Mouse (Mus musculus) right cerebral cortex, postnatal 36 days (tissue): ENCODE data around the gene Ncan.
"Not testable (repeated sequence)": the region's sequence is repeated elsewhere in the genome, so short reads cannot be mapped to it uniquely, and the experiment has no call there.

ENCODE experiments used
- DNase-seq, 2 experiments: peaks; one replicate each; pipeline ENCODE4 v3.0.0; 2022; ENCODE audit warnings: low spot score in 2 of 2, mixed read lengths in 1 of 2

Ncan gene

DNA sequence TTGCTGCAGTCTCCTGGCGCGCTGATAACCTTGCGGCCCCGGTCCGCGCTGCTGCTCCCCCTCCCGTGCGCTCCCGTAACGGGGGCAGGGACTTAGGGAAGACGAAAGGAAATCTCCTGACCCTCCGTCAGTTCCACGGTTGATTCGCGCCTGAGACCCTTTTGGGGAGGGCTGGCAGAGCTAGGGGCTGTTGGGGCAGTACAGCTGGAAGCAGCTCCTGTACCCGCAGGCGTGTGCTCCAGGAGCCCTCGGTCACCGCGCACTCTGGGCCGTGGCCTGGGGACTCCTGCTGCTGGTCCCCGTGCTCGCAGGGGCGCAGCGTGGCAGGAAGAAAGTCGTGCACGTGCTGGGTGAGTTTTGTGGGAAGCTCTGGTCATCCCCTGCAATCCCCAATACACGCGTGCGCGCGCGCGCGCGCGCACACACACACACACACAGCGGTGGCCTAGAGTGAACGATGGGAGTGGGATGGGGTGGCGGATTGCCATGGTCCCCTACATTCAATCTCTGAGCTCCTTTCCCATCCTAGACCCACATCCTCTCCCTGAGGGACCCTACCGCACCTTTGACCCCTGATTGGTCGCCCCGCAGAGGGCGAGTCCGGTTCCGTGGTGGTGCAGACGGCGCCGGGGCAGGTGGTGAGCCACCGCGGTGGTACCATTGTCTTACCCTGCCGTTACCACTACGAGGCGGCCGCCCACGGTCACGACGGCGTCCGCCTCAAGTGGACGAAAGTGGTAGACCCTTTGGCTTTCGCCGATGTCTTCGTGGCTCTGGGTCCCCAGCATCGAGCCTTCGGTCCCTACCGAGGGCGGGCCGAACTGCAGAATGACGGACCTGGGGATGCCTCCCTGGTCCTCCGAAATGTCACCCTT, 36.2 kb downstream of the Ncan start:
- DNase-seq, result no peak

DNA sequence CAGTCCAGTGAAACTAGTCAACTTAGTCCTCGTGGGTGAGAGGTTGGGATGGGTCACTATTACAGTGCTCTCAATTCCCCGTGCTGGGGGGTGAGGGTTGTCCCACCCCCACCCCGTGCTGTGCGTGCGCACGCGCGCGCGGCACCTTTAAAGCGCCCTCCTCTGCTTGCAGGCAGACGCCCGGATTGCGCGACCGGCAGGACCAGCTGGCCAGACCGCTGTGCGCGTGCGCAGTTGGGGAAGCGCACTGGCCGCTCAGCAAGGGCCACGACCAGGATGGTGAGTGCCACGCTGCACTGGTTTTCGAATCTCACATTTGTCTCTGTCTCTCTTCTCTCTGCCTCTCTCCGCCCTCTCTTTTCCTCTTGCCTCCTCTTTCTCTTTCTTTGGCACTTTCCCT, 37.4 kb downstream of the Ncan start, which contains the start of gene Hapln4:
TSS of gene Hapln4 (plus strand) at position 173 of the 400 bp plus-strand sequence.
- DNase-seq, result peak in 1 of 2 experiments; percentile 56

DNA sequence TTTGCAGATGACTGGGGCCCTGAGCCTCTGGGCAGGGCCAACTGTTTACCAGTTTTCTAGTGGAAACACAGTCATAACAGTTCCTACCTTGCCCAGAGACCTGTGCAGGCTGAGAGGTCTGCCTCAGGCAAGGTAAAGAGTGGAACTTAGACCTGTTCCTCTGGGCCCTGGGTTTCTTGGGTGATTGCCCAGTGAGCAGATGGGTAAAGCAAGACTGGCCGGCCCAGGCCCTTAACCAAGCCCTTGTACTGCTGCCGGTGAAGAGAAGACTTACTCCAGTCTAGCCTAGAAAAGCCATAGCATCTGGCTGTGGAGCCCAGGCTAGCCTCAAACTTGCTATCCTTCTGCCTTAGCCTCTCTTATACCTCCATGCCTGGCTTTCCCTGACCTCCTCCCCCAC, 38.7 kb downstream of the Ncan start:
- DNase-seq, result no peak

DNA sequence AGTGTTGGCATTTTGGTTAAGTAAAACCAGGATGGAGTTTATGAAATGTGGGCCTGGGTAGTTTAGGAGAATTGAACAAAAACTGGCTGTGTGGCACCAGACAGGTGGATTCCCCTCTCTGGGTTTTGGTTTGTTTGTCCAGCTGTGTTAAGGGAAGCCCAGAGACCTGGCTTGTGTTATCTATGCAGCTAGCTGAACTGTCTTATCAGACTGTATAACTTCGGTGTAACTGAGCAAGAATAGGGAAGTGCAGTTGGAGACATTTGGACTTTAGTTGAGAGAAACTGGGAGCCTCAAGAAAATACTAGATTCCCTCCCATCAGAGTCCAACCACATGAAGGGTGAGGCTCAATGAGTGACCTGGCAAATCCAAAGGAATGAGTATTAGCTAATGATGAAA, 47.0 kb downstream of the Ncan start:
- DNase-seq, result no peak

DNA sequence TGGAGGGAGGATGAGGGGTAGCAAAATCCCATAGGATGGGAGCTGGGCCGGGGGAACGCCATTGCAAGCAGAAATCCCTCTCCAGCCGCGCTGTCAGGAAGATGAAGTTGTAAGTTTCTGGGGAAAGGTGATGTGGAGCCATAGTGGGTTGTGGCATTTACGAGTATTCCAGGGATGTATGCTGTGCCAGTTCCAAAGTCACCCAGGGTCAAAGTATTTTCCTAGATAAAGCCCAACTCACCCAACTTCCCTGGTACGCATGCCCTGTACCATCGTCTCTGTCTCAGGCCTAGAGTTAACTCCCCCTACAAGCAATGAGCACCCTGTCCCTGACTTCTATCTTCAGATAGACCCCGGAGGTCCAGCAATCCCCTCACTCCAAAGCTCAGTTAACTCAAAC, 47.6 kb downstream of the Ncan start:
- DNase-seq, result no peak

DNA sequence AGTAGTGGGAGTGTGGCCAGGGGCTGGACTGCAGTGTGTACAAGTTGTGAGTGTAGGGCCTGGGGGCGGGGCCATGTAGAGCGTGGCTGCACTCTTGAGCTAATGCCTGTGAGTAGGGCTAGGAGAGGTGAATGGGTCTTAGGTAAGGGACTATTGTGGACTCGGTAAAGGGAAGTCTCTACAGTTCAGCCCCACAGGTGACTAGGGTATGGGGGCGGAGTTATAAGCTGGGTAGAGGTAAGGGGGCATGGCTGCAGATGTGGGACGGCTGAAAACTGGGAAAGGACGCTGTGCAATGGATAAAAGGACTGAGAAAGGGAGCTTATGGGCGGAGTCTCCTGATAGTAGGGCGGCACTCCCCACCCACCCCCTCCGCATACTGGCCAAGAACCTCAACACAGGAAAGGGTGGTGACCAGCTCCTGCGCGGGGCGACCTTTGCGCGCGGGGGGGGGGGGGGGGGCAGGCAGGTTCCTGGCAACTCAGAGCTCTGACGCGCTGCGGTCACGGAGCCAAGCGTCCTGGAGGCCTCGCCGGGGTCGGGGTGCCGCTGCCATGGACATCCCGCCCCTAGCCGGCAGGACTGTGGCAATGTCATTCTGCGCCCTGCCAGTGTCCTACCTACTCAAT, 48.1 kb downstream of the Ncan start, which contains the start of gene Tm6sf2:
TSS of gene Tm6sf2 (plus strand) at position 484 of the 629 bp plus-strand sequence.
- no peak for DNase-seq

DNA sequence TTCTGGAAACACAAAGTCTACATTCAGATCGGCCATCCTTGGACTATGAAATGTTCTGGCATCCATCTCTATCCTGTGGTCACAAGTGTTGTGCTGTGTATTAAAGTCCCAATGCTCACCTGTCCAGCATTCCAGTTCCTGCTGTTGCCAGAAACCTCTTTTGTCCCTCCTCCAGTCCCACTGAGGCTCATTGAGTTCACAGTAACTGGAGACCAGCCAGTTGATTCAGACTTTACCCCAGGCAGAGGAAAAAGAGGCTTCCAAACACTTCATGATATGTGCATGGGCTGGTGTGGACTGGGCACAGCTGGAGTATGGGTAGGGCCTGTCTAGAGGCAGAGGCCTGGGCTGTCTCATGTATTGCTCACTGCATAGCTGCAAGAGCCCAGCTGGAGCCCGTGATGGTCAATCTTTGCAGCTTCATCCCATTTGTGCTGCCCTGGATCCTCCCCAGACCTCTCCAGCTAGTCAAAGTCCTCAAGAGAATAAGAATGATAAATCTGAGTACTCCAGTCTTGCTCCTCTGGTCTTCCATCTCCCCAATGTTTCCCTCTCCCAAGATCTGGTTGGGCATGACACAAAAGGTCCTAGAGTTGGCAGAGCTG, 48.7 kb downstream of the Ncan start:
- no peak for DNase-seq

DNA sequence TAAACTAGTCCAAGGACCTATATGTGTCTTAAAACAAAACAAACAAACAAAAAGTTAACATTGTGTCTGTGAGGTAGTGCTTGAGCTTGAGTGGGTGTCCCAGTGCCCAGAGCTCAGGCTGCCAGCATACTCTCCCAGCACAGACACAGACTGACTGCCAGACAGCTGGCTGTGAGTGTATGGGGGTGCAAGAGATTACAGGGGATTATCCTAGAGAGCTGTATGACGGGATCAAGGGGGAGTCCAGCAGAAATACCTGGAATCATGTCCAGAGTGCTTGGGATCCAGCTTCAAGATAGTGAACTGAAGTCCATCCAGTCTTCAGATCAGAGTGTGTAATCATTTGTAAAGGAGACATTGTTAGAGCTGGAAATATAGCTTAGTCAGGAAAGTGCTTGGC, 63.0 kb downstream of the Ncan start:
- no peak for DNase-seq

DNA sequence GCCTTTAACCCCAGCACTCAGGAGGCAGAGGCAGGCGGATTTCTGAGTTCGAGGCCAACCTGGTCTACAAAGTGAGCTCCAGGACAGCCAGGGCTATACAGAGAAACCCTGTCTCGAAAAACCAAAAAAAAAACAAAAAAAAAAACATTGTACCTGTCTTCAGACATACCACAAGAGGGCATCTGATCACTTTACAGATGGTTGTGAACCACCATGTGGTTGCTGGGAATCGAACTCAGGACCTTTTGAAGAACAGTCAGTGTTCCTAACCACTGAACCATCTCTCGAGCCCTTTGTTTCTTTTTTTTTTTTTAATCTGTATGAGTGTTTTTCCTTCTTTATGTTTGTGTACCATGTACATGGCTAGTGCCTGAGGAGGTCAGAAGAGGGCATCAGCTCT, 70.2 kb downstream of the Ncan start:
- not testable (repeated sequence) for DNase-seq

DNA sequence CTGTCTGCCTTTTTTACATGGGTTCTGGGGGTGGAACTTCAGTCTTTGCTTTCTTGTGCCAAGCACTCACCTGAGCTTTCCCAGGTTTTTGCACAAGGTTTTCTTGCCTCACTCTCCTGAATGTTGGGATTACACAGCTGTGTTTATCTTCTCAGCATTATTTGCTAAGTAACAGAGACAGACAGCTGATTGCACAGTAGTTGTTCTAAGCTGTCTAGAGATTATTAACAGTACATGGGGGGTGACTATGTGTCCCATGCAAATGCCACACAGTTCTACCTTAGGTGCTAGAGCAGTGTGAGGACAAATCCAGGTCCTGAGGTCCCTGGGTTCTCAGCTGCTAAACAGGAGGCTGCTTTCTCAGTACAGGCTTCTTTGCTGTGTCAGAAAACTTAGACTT, 71.0 kb downstream of the Ncan start:
- no peak for DNase-seq

DNA sequence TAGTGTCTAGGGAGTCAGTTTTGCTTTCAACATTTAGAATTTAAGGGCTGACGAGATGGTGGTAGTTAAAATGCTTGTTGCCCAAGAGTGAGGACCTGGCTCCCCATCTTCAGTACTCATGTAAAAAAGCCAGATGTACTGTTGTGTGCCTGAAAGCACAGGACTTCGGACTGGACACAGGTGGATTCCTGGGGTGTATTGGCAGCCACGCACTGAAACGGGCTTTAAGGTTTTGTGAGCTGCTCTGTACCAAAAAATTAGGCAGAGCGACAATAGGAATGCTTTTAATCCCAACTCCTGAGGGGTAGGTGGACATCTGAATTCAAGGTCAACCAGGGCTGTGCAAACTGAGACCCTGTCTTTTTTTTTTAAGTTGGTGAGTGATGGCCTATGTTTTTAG, 76.7 kb downstream of the Ncan start:
- no peak for DNase-seq
